Mouse (Mus musculus) retina, postnatal 1 day (tissue): Measurements from ENCODE around the gene Map2.

ENCODE experiments used
- DNase-seq: peaks from one replicate; pipeline ENCODE4 v3.0.0-alpha.2; 2012

The Map2 gene

GRCm38 (mm10) chr1:66175041-66175665, at the start of gene Map2:
Gene Map2, plus strand, starts transcription at chr1:66175273.
- peak; percentile 93 for DNase-seq

- DNase-seq: no peak
Observed at GRCm38 (mm10) chr1:66133014-66133413, 42.1 kb upstream of the Map2 start.

GRCm38 (mm10) chr1:66135324-66135723, 39.7 kb upstream of the Map2 start:
- DNase-seq: no peak

- no peak for DNase-seq
Observed at GRCm38 (mm10) chr1:66140686-66141085, 34.4 kb upstream of the Map2 start.

GRCm38 (mm10) chr1:66145180-66145579, 29.9 kb upstream of the Map2 start:
- DNase-seq: no peak

GRCm38 (mm10) chr1:66148825-66149514, 26.1 kb upstream of the Map2 start:
- peak; percentile 8 for DNase-seq

- no peak for DNase-seq
Observed at GRCm38 (mm10) chr1:66150806-66151205, 24.3 kb upstream of the Map2 start.

- no peak for DNase-seq
Observed at GRCm38 (mm10) chr1:66157135-66157534, 17.9 kb upstream of the Map2 start.

GRCm38 (mm10) chr1:66157589-66157988, 17.5 kb upstream of the Map2 start:
- no peak for DNase-seq

GRCm38 (mm10) chr1:66164648-66165047, 10.4 kb upstream of the Map2 start:
- DNase-seq: no peak

- DNase-seq: no peak
Observed at GRCm38 (mm10) chr1:66168722-66169121, 6.4 kb upstream of the Map2 start.

- DNase-seq: peak; percentile 49
Observed at GRCm38 (mm10) chr1:66172127-66172526, 2.9 kb upstream of the Map2 start.

GRCm38 (mm10) chr1:66173630-66174029, 1.4 kb upstream of the Map2 start:
- no peak for DNase-seq

GRCm38 (mm10) chr1:66176012-66176837, 1.2 kb downstream of the Map2 start:
- DNase-seq: peak; percentile 59

GRCm38 (mm10) chr1:66176838-66177105, 1.7 kb downstream of the Map2 start:
- peak; percentile 29 for DNase-seq

- DNase-seq: peak; percentile 49
Observed at GRCm38 (mm10) chr1:66177489-66178170, 2.6 kb downstream of the Map2 start.

- peak; percentile 16 for DNase-seq
Observed at GRCm38 (mm10) chr1:66187016-66187681, 12.1 kb downstream of the Map2 start.

GRCm38 (mm10) chr1:66192401-66192800, 17.3 kb downstream of the Map2 start:
- no peak for DNase-seq

- no peak for DNase-seq
Observed at GRCm38 (mm10) chr1:66192891-66193290, 17.8 kb downstream of the Map2 start.

GRCm38 (mm10) chr1:66195040-66195726, 20.1 kb downstream of the Map2 start:
- DNase-seq: no peak

- no peak for DNase-seq
Observed at GRCm38 (mm10) chr1:66196240-66196639, 21.2 kb downstream of the Map2 start.

- no peak for DNase-seq
Observed at GRCm38 (mm10) chr1:66196716-66197115, 21.6 kb downstream of the Map2 start.
